Mouse (Mus musculus) embryonic fibroblast, embryonic 13.5 days (primary cell): ENCODE results near the gene Dusp18.

Experiments used
- CTCF ChIP-seq: IDR thresholded peaks from 2 replicates; pipeline ENCODE4 v1.5.1; 2011; ENCODE audit warnings: mild to moderate bottlenecking, control low read depth, low read length, moderate library complexity, borderline replicate concordance; ENCODE audit not compliant: insufficient read depth
- POLR2A ChIP-seq: IDR thresholded peaks from 2 replicates; pipeline ENCODE4 v1.6.1; 2011; ENCODE audit warnings: low read depth, mild to moderate bottlenecking, control low read depth, low read length, moderate library complexity

DNA sequence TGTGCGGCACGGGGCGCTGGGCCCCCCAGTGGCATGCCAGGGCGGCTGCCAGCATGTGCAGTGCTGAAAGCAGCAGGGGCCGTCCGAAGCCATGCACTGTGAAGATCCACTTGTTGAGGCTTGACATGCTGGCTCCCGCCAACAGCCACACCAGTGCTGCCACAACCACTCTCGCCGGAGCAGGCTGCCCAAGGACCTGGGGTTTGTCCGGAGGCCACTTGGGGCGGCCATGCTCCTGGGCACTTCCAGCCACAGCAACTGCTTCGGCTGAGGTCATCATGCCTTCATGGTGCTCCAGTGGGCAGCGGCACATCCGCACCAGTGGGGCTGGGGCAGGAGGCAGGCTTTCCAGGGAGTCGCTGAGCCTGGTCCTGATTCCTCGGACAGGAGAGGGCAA, 17.8 kb downstream of the Dusp18 start:
- TF ChIP-seq CTCF (no peak), POLR2A (no peak)
